Mouse (Mus musculus) adrenal gland, postnatal 36 days (tissue): Measurements from ENCODE around the gene Zfp978. TPM values are rescaled to one million over a fixed set of nuclear protein-coding genes. Genes with fewer than 3 reads are reported as not detected.

ENCODE experiments used
- total RNA-seq, 2 experiments: library from RNA; stranded (reverse); gene quantifications; 2 replicates each; pipeline ENCODE4 v1.2.3; 2021

Zfp978 gene
- total RNA-seq, 2 experiments from 2014 or later, result 0.33 TPM; not detected in 1

Other genes starting within 250 kb of the Zfp978 start
- gene Zfp991, start 229.3 kb upstream of the Zfp978 start, total RNA-seq, result 10 to 100 TPM in 1 of 2 experiments, 1 to 10 TPM in 1; 6.4 to 10.3 TPM
- gene Zfp988, start 55.6 kb upstream of the Zfp978 start, total RNA-seq, result under 1 TPM; 0.17 to 0.30 TPM
- gene Zfp982, start 131.1 kb downstream of the Zfp978 start, total RNA-seq, result 10 to 100 TPM; 13.2 to 16.9 TPM
- under 1 TPM; 0.46 to 0.49 TPM for gene Gm16503, start 178.9 kb downstream of the Zfp978 start, total RNA-seq
- gene Zfp985, start 192.0 kb downstream of the Zfp978 start, total RNA-seq, result under 1 TPM; 0.53 to 0.70 TPM